Mouse (Mus musculus) megakaryocyte, embryonic 14.5 days (primary cell): ENCODE results near the gene Grn. TPM values are rescaled to one million over a fixed set of nuclear protein-coding genes. Genes with fewer than 3 reads are reported as not detected.
"Not testable (repeated sequence)": the region's sequence is repeated elsewhere in the genome, so short reads cannot be mapped to it uniquely, and the experiment has no call there.

Experiments
- H3K27me3 ChIP-seq: replicated peaks from 2 replicates; pipeline ENCODE3; 2012; ENCODE audit warnings: inconsistent platforms
- H3K36me3 ChIP-seq: replicated peaks from 2 replicates; pipeline ENCODE3; 2012; ENCODE audit warnings: low read length, inconsistent platforms, mixed read lengths
- H3K4me1 ChIP-seq: 2 replicates; pipeline ENCODE4 v1.6.1; 2012; ENCODE audit warnings: inconsistent platforms
- H3K4me3 ChIP-seq: replicated peaks from 2 replicates; pipeline ENCODE3; 2012; ENCODE audit warnings: moderate library complexity, mild to moderate bottlenecking, inconsistent platforms
- H3K9me3 ChIP-seq: 2 replicates; pipeline ENCODE4 v1.6.1; 2012; ENCODE audit warnings: inconsistent platforms
- FLI1 ChIP-seq: IDR thresholded peaks from 2 replicates; pipeline ENCODE4 v1.6.1; 2012; ENCODE audit warnings: low read length, inconsistent platforms, mixed read lengths
- GATA1 ChIP-seq: IDR thresholded peaks from 3 replicates; pipeline ENCODE4 v1.6.1; 2012; ENCODE audit warnings: mixed read lengths, low read length, inconsistent platforms, borderline replicate concordance
- polyA plus RNA-seq: library from polyadenylated mRNA; stranded (reverse); fragments of >175 nt; gene quantifications from 2 replicates; pipeline ENCODE4 v1.2.3, GENCODE M21; 2012; ENCODE audit warnings: low replicate concordance; ENCODE audit not compliant: insufficient read depth

Grn gene
- polyA plus RNA-seq, 1 experiment: 152 TPM

DNA sequence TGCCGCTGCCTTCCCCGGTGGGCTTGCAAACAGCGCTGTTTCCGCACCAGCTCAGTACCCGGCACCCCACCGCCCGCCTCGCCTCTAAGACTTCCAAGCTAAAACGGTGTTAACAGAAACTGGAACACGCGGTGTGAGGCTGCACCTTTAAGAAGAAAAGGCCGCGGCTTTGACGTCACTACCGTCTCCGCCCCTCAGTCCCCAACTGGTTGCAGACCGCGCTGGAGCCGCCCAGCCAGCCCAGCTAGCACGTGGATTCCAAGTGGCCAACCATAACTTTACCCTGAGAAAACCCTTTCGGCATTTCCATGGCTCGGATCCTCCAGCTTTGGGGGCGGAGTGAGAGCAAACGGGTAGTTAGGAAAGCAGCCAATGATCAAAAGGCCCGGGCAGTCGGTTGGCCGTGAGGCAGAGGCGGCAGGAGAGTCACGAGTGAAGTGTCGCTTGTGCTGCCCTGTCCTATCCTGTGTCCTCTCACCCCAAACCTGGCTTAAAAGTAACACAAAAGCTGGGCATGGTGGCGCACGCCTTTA is 21.7 kb upstream of the Grn start:
- H3K9me3 ChIP-seq: no peaks in the 10 kb centered on the region
- H3K4me1 ChIP-seq: peaks cover 57% of the 10 kb centered on the region
- peaks cover 5% of the 10 kb centered on the region for H3K27me3 ChIP-seq
- H3K4me3 ChIP-seq: peak overlapping the region; percentile 96
- no peak for TF ChIP-seq GATA1
- H3K36me3 ChIP-seq: peaks cover 23% of the 10 kb centered on the region

DNA sequence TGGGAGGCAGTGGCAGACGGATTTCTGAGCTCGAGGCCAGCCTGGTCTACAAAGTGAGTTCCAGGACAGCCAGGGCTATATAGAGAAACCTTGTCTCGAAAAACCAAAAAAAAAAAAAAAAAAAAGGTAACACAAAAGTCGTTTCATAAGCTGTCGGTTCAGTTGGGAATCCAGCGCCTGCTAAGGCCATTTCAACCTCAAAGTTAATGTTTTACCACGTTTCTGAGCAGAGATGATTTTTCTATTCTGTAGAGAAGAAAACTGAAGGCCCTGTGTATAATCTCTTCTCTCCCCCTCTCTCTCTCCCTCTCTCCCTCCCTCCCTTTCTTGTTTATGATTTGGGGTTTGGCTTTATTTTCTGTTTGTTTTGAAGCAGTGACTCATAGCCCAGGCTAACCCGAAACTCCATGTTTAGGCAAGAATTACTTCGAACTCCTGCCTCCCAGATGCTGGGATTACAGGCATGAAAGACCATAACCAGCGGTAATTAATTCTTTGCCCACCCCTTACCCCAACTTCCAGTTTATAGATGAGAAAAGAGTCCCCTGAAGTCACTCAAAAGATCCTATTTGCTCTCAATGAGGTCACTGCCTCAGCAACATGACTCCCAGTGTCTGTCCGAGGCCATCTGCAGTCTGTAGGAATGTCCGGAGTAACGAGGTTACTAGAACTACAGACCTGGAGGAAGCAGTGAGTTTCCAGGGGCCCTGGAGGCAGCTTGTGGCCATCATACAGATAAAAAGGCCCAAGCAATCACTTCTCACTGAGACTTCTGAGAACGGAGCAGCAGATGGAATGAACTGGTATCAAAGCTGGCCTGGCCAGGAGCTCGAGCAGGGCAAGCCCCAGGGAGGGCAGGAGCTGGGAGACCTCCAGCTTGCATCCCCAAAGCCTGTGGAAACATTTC is 21.0 kb upstream of the Grn start:
- peaks cover 57% of the 10 kb centered on the region for H3K4me1 ChIP-seq
- peaks cover 9% of the 10 kb centered on the region for H3K27me3 ChIP-seq
- peaks cover 16% of the 10 kb centered on the region for H3K36me3 ChIP-seq
- H3K9me3 ChIP-seq: no peaks in the 10 kb centered on the region
- peak overlapping the region; percentile 96 for H3K4me3 ChIP-seq
- TF ChIP-seq FLI1 (no peak), GATA1 (no peak)

GRCm38 (mm10) chr11:102409795-102410330 is 20.3 kb upstream of the Grn start:
- no peak for TF ChIP-seq FLI1
- no peak for TF ChIP-seq GATA1
- H3K4me3 ChIP-seq: no peak overlapping the region
- peaks cover 12% of the 10 kb centered on the region for H3K27me3 ChIP-seq
- no peaks in the 10 kb centered on the region for H3K9me3 ChIP-seq
- peaks cover 9% of the 10 kb centered on the region for H3K36me3 ChIP-seq
- H3K4me1 ChIP-seq: peaks cover 50% of the 10 kb centered on the region

- Histone ChIP-seq H3K27me3 (peaks cover 16% of the 10 kb centered on the region), H3K4me1 (peaks cover 52% of the 10 kb centered on the region)
- H3K36me3 ChIP-seq, H3K9me3 ChIP-seq, H3K4me3 ChIP-seq: not testable (repeated sequence)
These were observed 19.8 kb upstream of the Grn start for GRCm38 (mm10) chr11:102410345-102410744.

DNA sequence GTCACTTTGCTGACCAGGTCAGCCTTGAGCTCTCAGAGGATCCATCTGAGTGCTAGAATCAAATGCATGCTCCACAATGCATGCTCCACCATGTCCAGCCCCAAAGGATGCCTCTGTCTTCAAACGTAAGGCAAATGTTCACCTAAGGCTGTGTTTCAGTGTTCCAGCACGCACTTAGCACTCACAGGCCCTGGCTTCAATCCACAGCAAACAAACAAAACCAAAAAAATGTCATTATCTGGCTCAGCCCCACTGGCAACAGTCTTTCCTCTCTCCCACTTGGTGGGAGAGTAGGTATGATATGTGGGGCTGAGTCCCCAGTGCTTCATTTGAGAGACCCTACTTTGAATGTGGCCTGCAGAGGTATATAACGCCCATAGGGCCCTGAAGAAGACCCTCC is 19.1 kb upstream of the Grn start:
- Histone ChIP-seq H3K27me3 (peaks cover 20% of the 10 kb centered on the region), H3K4me1 (peaks cover 47% of the 10 kb centered on the region), H3K9me3 (no peaks in the 10 kb centered on the region), H3K4me3 (no peak overlapping the region), H3K36me3 (no peaks in the 10 kb centered on the region)
- TF ChIP-seq FLI1 (no peak), GATA1 (no peak)

GRCm38 (mm10) chr11:102411704-102412103 is 18.4 kb upstream of the Grn start:
- peaks cover 41% of the 10 kb centered on the region for H3K4me1 ChIP-seq
- H3K9me3 ChIP-seq: no peaks in the 10 kb centered on the region
- peak overlapping the region; percentile 69 for H3K4me3 ChIP-seq
- TF ChIP-seq FLI1 (no peak), GATA1 (no peak)
- no peaks in the 10 kb centered on the region for H3K36me3 ChIP-seq
- H3K27me3 ChIP-seq: peaks cover 20% of the 10 kb centered on the region

DNA sequence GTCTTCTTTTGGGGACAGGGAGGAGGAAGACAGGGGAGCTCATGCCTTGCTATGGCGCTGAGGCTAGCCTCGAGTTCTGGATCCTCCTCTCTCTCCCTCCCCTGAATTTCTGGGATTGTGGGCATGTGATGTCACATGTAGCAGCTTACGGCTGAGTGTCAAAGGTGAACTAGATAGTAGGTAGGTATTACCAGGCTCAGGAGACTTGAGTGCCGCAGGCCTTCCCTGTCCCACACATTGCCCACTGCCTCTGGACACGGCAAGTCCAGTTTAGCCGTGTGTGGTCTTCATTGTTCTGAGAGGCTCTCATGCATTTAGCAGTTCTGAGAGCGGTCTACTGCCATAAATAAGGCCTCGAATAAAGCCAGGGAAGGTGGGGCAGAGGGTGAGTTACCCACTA is 17.1 kb upstream of the Grn start:
- Histone ChIP-seq H3K36me3 (no peaks in the 10 kb centered on the region), H3K4me3 (no peak overlapping the region), H3K9me3 (no peaks in the 10 kb centered on the region), H3K27me3 (peaks cover 23% of the 10 kb centered on the region), H3K4me1 (peaks cover 38% of the 10 kb centered on the region)
- TF ChIP-seq FLI1 (no peak), GATA1 (no peak)

DNA sequence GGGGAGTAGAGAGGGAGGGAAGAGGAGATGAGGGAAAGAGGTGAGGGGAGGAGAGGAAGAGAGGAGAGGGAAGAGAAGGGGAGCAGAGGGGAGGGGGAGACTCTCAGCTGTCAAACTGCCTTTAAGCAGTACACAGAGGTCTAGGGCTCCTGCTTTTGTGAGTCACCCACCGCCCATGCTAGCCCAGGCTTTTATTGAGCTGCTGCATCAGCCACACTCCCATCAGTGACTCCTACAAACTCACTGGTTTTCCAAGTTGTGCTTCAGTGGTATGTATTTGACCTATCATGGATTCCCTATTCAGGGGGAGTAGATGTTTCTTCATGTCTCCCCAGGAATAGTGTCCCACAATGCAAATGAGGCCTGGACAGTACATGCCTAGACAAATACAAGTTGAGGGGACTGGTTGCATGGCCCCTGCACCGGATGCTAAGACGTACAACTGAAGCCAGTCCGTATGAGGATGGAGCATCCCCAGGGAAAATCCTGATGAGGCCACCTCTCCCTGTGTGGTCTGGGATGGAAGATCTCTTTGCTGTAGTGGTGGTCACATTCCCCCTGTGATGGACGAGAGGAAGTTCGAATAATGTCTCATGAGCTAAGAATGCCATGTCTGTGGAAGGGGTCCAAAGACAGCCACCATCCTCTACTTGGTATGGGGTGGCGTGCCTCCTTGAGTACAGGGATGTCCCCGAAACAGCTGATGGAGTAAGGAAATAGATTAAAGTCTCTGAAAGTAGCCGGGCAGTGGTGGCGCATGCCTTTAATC is 14.9 kb upstream of the Grn start:
- TF ChIP-seq FLI1: no peak
- TF ChIP-seq GATA1: no peak
- H3K9me3 ChIP-seq: peaks cover 7% of the 10 kb centered on the region
- no peaks in the 10 kb centered on the region for H3K36me3 ChIP-seq
- no peak overlapping the region for H3K4me3 ChIP-seq
- H3K27me3 ChIP-seq: peaks cover 31% of the 10 kb centered on the region
- peaks cover 23% of the 10 kb centered on the region for H3K4me1 ChIP-seq

DNA sequence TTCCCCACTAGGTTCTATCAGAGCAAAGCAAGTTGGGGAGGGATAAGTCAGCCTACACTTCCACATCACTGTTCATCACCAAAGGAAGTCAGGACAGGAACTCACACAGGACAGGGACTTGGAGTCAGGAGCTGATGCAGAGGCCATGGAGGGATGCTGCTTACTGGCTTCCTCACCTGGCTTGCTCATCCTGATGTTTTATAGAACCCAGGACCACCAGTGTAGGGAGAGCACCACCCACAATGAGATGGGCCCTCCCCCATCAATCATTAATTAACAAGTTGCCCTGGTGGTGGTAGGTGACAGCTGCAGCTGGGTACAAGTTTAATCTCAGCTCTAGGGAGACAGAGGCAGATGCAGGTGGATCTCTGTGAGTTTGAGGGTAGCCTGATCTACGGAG is 13.0 kb upstream of the Grn start:
- H3K9me3 ChIP-seq: peaks cover 18% of the 10 kb centered on the region
- peaks cover 10% of the 10 kb centered on the region; the same call in 1 of the 2 replicates for H3K4me1 ChIP-seq
- no peak for TF ChIP-seq FLI1
- no peak for TF ChIP-seq GATA1
- no peaks in the 10 kb centered on the region for H3K36me3 ChIP-seq
- H3K4me3 ChIP-seq: no peak overlapping the region
- H3K27me3 ChIP-seq: peaks cover 44% of the 10 kb centered on the region
